Mouse (Mus musculus): Measurements from ENCODE around the gene Zdhhc14.

Zdhhc14 gene

DNA sequence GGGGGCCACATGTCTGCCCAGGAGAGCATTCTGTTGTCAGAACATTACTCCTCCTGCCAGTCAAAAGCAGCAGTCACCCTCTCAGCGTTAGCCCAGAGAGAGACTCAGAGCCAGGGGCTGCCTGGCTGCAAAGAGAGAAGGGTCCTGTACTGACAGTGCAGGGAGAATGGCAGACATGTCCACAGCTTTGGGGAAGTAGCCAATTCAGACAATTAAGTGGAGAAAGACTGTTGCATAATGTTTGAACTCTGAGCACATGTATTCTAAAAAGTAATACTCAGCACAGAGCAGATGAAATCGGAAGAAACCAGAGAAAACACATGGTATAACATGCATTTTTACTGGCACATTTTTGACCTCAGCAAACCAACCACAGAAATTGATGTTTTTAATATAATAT lies 292.9 kb downstream of the Zdhhc14 start:
- 65% methylated on average over 2 of the region's 2 CpGs for WGBS

DNA sequence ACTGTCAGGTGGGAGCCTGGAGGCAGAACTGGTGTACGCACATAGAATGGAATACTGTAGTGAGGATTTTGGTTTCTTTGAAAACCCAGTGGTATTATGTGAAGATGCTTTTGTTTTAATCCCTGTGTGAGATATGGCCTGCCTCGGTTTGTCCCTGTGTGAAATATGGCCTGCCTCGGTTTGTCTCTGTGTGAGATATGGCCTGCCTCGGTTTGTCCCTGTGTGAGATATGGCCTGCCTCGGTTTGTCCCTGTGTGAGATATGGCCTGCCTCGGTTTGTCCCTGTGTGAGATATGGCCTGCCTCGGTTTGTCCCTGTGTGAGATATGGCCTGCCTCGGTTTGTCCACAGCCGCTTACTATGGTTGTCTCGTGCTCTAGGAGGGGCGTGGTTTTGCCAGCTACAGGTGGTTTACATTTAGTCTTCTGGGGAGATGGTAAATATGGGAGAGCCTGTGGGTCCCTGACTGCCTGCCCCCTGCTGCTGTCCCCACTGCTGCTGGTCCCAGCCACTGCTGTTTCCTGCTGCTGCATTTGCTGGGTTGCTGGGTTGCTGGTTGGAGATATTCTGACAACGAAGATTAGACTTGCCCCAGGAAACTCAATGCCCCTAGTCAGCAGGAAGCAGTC lies 299.9 kb downstream of the Zdhhc14 start:
- 92% methylated on average over 12 of the region's 12 CpGs for WGBS

DNA sequence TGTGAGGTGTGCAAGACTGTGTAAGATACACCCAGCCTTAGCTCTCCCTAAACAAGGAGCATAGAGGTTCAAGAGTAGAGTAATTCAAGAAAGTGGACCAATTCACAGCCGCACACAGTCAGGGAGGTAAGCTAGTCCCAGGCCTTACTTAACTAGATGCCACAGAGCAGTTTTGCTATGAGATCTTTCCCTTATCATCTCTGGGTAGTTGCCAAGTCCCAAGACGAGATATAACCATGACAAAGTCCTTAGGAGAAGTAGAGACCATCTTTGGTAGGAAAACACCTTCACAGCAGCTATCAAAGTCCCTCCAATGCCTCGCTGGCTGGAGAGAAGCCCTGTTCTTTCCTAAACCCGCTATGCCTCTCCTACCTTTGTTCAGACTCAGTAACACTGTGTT lies 301.2 kb downstream of the Zdhhc14 start:
- 86% methylated on average over 4 of the region's 4 CpGs for WGBS

DNA sequence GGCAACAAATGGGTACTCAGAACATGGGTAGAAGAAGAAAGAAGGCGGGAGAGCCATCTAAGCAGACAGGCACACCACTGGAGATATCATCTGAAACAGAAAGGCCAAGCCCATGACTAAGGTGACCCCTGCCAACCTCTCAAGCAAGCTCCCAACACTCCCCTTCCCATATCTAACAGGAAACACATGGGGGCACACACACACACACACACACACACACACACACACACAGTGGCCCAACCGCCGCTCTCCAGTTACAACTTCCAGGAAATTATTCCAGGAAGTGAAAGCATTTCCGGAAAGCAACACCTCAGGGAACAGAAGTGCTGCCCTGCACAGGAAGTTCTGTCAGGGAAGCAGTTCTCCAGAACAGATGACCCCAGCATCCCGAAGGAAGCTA lies 301.9 kb downstream of the Zdhhc14 start:
- 83% methylated on average over 5 of the region's 5 CpGs for WGBS

DNA sequence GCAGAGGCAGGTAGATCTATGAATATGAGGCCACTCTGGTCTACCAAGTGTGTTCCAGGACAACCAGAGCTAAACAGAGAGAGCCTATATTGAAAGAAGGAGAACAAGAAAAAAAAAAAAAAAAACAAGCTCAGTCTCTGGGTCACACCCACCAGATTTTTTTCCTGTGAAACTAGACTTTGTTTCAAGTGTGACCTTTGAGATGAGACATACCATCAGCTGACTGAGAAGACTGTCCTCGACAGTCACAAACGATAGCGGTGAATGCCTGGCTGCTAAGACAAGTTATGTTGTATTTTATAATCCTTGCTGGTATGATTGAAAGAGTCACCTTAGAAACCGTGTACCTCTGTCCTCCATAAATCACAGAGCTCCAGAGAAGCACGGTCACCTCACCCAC lies 303.0 kb downstream of the Zdhhc14 start:
- WGBS: 71% methylated on average over 5 of the region's 5 CpGs

DNA sequence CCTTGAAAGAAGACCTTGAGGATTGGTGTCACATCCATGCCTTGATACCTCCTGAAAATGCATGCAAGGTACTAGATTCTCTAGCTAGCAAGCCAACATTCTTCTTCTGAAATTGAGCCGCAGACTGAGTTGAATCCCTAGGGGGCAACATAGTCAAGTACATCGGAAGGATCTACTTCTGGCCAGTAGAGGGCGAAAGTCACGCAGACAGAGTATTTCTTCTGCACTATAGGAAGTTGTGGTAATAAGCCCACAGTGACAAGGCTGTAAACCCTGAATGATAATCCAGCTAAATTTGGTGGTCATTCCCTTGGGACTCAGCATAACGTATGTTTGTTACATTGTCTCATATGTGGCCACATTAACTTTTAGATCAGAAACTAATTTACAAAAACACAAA lies 303.5 kb downstream of the Zdhhc14 start:
- under 1% methylated on average over 5 of the region's 5 CpGs for WGBS

DNA sequence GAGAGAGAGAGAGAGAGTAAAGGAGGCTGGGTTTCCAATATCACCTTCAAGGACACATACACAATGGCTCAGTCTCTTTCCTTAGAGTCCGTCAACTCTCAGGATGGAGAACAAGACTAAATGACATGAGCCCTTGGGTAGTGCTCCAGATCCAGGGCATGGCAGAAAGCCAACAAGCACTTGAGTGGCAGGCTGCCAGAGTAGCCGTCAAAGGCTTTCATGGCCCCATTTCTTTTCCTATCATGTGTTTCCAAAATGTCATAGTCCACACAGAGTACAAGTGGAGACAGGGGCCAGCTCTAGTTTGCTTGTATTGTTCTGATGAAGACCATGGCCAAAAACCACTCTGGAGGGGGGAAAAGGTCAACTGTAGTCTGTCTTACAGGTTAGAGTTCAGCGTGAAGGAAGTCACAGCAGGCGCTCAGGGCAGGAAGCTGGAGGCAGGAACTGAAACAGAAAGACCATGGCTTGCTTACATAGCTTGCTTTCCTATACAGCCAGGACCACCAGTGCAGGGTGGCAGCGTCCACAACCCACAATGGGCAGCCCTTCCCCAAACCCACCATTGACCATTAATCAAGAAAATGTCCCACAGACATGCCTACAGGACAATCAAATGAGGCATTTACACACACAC lies 304.9 kb downstream of the Zdhhc14 start:
- WGBS: 66% methylated on average over 5 of the region's 5 CpGs

DNA sequence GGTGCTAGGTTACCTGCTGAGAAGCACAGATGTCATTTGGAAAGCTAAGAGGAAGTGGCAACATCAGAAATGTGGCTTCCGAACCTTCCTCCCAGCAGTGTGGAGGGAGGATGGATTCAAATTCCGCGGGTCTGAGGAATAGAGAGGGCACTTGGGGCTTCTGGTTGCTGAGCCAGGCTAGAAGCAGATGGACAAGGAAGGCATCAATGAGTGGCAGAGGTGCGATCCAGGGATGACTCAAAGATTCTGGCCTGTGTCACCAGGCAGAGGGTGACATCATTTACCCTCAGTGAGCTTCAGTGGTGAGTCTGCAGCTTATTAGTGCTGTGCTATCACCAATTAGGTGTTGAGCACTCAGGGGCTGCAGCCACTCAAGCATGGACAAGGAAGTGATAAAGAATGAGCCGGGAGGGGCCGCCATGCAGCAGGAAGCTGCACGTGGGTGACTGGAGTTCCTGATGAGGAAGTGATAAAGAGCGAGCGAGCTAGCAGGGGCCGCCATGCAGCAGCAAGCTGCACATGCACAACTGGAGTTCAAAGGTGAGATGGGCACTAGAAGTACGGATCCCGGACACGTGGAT lies 306.0 kb downstream of the Zdhhc14 start:
- WGBS: 81% methylated on average over 13 of the region's 13 CpGs

DNA sequence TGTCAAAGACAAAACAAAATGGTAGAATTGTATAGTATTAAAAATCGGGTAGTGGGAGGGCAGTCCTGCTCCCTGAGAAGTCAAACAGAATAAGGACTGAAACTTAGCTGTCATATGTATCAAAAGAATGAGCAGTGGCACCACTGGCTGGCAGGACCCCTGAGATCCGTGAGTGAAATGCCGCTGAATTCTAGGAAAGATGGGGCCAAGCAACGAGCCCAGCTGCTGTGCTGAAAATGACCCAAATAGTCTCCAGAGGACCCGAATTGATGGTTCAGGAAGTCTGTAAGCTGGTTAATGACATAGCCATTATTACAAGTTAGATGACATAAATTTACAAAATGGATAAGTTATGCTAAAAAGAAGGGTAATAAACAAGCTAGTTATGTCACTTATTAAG lies 306.5 kb downstream of the Zdhhc14 start:
- 91% methylated on average over 5 of the region's 5 CpGs for WGBS

DNA sequence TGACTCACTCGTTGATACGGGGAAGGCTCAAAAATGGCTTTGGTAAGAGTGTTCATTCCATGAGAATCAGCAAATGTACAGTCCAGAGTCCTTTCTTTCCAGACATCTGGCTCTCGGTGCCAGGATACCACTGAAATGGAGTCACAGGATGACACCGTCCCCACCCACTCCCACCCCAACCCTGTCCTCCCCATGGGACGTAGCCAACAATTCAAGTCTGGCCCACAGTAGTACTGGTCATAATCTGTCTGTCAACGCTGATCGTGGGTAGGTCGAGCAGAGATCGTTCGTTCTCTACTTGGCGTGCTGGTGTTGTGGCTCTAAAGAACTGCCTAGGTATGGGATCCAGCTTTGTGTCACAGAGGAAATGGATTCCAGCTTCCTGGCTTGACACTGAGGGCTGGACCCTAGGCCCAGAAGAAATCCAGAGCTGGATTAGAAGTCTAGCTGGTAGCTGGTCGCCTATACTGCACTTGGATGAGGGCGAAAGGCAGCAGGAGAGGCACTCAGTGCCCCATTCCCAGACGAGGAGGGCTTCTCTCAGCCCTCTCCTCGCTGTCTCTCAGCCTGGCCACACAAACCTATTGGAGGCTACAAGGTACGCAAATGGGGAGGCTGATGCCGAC lies 307.2 kb downstream of the Zdhhc14 start:
- 95% methylated on average over 17 of the region's 17 CpGs for WGBS

DNA sequence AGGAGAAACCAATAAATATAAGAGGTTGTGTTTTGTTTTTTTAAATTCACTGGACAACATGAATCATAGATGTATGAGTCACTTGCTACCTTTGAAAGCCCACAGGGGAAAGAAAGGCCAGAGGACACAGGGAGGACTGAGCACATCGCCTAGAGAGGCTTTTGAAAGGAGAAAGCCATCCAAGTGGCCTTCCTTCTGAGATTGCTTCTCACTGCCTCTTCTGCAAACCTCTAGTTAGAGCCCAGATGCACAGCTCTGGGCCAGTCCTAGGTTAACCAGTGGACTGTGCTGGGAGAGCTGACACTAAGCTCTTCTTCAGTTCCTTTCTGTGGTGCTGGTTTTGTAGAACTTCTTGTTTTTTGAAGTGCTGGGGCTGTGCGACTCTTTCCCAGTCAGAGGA lies 307.9 kb downstream of the Zdhhc14 start:
- 87% methylated on average over 2 of the region's 2 CpGs for WGBS

DNA sequence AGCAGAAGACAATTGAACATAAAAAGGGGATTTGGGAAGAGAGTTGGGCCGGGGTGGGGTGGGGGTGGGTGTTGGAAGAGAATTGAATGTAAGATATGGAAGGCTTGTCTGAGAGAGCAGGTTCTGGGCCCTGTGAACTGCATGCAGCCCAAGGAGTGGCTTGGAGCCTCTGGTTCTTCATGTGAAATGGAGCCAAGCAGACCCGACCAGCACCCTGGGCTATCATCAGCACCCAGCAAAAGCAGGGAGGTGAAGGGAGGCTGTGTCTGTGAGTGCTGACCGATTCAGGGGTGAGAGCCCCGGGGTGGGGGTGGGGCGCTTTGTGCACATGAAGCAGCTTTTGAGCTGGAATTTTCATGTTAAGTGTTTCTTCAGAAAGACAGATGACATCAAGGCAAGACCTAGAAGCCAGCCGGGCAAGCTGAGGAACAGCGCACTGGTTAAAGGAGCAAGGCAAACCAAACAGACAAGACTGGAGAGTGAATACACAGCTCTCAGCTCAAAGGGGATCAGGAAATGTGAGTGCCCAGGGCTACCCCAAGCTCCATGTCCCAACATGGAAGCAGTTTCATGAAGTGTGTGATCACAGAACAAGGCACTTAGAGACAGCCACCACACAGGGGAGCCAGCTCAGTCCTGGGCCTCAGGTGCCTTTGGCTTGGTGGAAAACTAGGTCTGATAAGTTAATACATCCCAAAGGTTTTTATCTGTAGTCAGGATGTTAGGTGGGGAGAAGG lies 308.6 kb downstream of the Zdhhc14 start:
- WGBS: 85% methylated on average over 7 of the region's 7 CpGs

DNA sequence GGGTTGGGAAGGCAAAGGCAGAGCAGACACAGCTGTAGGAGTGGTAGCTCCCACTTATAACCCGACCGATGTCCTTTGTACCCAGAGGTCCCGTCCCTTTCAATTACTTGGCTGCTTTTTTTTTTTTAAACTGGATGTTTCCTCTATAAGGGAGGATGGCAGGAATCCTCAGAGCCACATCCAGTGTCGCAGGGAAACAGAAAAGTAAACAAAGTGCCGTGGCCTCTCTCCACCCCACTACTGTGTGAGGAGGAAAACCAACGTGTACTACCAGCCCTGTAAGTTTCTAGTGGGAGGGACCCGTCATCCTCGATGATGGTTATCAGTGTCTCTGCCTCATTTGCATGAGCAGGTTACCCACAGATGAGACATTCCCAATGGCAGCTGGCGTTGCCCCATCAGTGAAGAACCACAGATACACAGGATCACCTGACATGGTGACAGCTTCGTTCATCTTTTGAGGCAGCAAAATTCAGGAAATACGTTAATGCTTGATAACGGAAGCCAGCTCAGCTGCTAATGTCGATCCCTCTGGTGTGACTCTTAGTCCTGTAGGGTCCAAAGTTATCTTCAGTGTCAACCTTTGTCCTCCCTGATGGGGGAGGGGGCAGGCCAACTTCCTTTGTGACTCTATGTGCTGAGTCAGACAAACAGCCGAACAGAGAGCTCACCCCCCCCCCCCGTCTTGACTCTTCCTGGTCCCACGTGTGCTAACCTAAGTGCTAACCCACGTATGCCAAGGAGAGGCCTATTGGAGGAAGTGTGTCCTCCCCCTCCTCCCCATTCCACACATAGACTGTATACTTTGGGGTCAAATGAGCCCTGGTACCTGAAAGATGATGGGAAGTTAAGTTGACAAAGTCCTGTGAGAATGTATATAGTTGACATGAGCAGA lies 309.7 kb downstream of the Zdhhc14 start:
- 73% methylated on average over 17 of the region's 17 CpGs for whole genome bisulfite sequencing

DNA sequence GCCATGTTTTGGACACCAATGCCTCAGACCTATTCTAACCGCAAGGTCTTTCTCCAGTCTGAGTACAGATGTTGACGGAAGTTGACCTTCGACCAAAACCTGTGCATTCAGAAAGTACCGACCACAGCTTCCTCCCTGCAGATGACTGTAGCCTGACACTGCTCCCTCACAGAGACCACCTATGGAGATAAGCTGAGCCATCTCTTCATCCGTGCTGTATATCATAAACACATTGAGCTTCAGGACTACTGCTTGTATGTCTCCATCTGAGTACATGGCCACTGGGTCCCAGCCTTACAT lies 310.2 kb downstream of the Zdhhc14 start:
- 95% methylated on average over 5 of the region's 5 CpGs for WGBS
